ENCODE assay signal across 9 mouse cellular contexts in genomic region chr11:80784294-80784743, GRCm38 (mm10). TPM values are rescaled to one million over a fixed set of nuclear protein-coding genes. Genes with fewer than 3 reads are reported as not detected.
A peak's percentile ranks its signal among the peaks of the same experiment; 100 is the strongest.
DNase-seq lines count a peak whose midpoint lies in the region; ATAC-seq lines count a peak whose summit lies in the region.
"Had no signal": no experiment of that assay in that cellular context is flagged by ENCODE, and none has a peak within 500 bp of the region (broad histone marks: within the 10 kb centered on the region; RNA-seq: fewer than 3 reads in every experiment).

No protein-coding gene starts in this region.

- peak overlapping the region; percentile 86 for H3K27ac ChIP-seq in kidney, embryonic 16.5 days (ENCODE audit: low read length)
- H3K27ac ChIP-seq: neural tube, embryonic 13.5 days had no signal

- H3K4me3 ChIP-seq in kidney, embryonic 16.5 days (ENCODE audit: low read length) = no peak overlapping the region
- H3K4me3 ChIP-seq: neural tube, embryonic 13.5 days had no signal

- intact Hi-C loops in left cerebral cortex, postnatal 25 days (cut with DNase I) = no loop called here

- no peak overlapping the region for H3K4me2 ChIP-seq in kidney, embryonic 16.5 days (replicated peaks; ENCODE audit: low read depth, low read length)
- H3K4me2 ChIP-seq: neural tube, embryonic 13.5 days had no signal

- no peaks in the 10 kb centered on the region for H3K36me3 ChIP-seq in kidney, embryonic 16.5 days (ENCODE audit: insufficient read depth, low read length)
- H3K36me3 ChIP-seq: neural tube, embryonic 13.5 days had no signal

- 0 out of 2 replicates have a peak, but pooled peaks cover 6% of the 10 kb centered on the region for H3K4me1 ChIP-seq in kidney, embryonic 16.5 days (ENCODE audit: insufficient read depth, low read length)

- no peak overlapping the region; the same call in 1 of the 2 replicates for H3K9ac ChIP-seq in kidney, embryonic 16.5 days (replicated peaks; ENCODE audit: low read length)
- H3K9ac ChIP-seq: neural tube, embryonic 13.5 days had no signal

- no peaks in the 10 kb centered on the region for H3K27me3 ChIP-seq in kidney, embryonic 16.5 days (ENCODE audit: insufficient read depth, low read length)
- H3K27me3 ChIP-seq: neural tube, embryonic 13.5 days had no signal

- peak; percentile 30 for DNase-seq in 416B (ENCODE audit: low read depth)
- DNase-seq in ZHBTc4 (ENCODE audit: low read depth, low spot score) = peak; percentile 30
- peak; percentile 72 for DNase-seq in lung, postnatal 10 days
- DNase-seq in thymus, postnatal 36 days = no peak
- DNase-seq in cerebellum, adult 11 months = no peak
- DNase-seq in left cerebral cortex, postnatal 25 days (ENCODE audit: low spot score in 2 of 2) = no peak
- DNase-seq in layer of hippocampus, adult 8-10 months (ENCODE audit: low spot score in 2 of 2) = no peak

- 20% methylated on average over 3 of the region's 3 CpGs for WGBS in kidney, embryonic 16.5 days

- ATAC-seq in kidney, embryonic 16.5 days (ENCODE audit: low FRiP score, low TSS enrichment) = peak; percentile 58; the same call in 1 of the 2 replicates

- no peaks in the 10 kb centered on the region for H3K9me3 ChIP-seq in kidney, embryonic 16.5 days (ENCODE audit: low read length)
- H3K9me3 ChIP-seq: neural tube, embryonic 13.5 days had no signal

RNA-seq across cellular contexts. Expression of gene Myo1d, which starts 4.5 kb away (rescaled TPM):
- polyA plus RNA-seq in kidney, embryonic 16.5 days (2015; fragmentation: Nextera tagmentation; extraction: Ambion mirVana) = 15.8 and 19.1 TPM in 2 replicates
- total RNA-seq in left cerebral cortex, postnatal 25 days (2021) = 1 to 10 TPM; 4.7 to 6.5 TPM
- total RNA-seq in layer of hippocampus, adult 8-10 months (2022) = 10 to 100 TPM in 3 of 4 experiments, 1 to 10 TPM in 1; 8.2 to 11.1 (median 10.2) TPM

RNA-seq across cellular contexts. Expression of gene Tmem98, which starts 25.7 kb away (rescaled TPM):
- polyA plus RNA-seq in kidney, embryonic 16.5 days (2015; fragmentation: Nextera tagmentation; extraction: Ambion mirVana) = 113 and 119 TPM in 2 replicates
- 1 to 10 TPM; 5.8 to 6.7 TPM for total RNA-seq in left cerebral cortex, postnatal 25 days (2021)
- total RNA-seq in layer of hippocampus, adult 8-10 months (2022) = 10 to 100 TPM; 10.4 to 14.4 (median 12.2) TPM

Comparison
In these comparisons a context has a peak if more than half of its experiments do, and no peak if none do; other contexts are left out.
1. DNase-seq: peak in 416B (single experiment), ZHBTc4 (single experiment) and lung, postnatal 10 days (single experiment); none in thymus, postnatal 36 days (0 of 2), cerebellum, adult 11 months (single experiment), left cerebral cortex, postnatal 25 days (0 of 2) and layer of hippocampus, adult 8-10 months (0 of 2).